Mouse (Mus musculus): ENCODE measurements at regions not wholly inside any gene's neighbourhood (a gene's known extent, or its start where the extent isn't known, plus 50 kb on each side); places are given as distances from the start of the nearest gene placed in this dataset.
A peak's percentile ranks its signal among the peaks of the same experiment; 100 is the strongest.

GRCm38 (mm10) chr4:5379215-5379614 is 586.1 kb upstream of the Impad1 start:
- DNase-seq = no peak

- DNase-seq = no peak
Measured at GRCm38 (mm10) chr4:5358274-5358673, 565.1 kb upstream of the Impad1 start.

- DNase-seq = peak in 1 of 2 experiments; percentile 27
Measured at GRCm38 (mm10) chr4:5346226-5346625, 553.1 kb upstream of the Impad1 start.

DNA sequence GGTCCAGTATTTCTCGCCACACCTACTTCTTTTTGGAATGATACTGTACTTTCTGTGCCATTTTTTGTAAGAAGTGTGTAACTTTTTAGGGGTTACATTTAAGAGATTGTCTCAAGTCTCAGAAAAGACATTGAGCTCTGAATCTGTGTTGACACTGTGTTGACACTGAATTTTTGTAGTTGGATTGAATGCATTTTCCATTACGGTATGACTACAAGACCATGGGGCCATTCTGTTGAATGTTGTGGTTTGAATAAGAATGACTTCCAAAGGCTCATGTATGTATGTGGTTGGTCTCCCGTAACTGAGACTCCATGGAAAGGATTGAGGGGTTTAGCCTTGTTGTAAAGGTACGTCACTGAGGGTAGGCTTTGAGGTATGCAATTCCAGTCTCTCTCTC is 551.6 kb upstream of the Impad1 start:
- no peak for DNase-seq

DNA sequence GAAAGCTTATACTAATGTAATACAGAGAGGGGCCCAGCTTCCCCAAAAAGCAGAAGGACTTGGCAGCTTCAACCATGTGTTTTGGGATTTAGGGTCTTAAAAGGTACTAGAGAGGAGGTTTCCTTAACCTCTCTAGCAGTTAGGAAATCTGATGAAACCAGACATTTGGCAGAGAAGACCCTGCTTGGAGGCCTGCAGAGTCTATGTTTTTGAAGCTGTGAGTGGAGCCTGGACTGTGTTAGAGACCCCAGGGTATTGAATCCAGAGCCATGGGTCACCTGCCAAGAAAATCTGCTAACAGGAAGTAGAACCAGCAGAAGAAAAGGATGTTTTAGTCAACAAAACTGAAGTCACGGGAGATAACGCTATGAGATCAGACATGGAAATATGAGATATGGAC is 551.2 kb upstream of the Impad1 start:
- no peak for DNase-seq

GRCm38 (mm10) chr4:5337158-5337896 is 544.2 kb upstream of the Impad1 start:
- no peak for DNase-seq

- no peak for DNase-seq
Measured at GRCm38 (mm10) chr4:5335030-5335429, 541.9 kb upstream of the Impad1 start.

- no peak for DNase-seq
Measured at GRCm38 (mm10) chr4:5328497-5329194, 535.5 kb upstream of the Impad1 start.

- DNase-seq = no peak
Measured at GRCm38 (mm10) chr4:5327171-5327661, 534.1 kb upstream of the Impad1 start.

DNA sequence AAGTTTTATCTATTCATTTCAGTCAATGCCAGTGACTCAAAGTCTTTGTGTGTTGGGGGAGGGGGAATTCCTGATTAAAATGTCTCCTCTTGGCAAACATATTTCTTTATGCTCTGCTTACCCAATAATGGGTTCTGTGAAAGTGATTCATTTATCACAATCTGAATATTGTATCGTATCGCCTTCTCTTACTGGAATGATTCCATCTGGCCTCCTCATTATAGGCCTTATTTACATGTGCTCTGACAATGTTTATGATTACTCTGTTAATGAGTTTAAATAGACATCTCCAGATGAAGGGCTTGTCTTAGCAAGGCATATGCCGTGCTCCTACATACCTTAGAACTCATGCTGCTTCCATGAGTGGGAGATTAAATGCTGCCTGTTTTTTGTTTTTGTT is 508.3 kb upstream of the Impad1 start:
- DNase-seq = no peak

DNA sequence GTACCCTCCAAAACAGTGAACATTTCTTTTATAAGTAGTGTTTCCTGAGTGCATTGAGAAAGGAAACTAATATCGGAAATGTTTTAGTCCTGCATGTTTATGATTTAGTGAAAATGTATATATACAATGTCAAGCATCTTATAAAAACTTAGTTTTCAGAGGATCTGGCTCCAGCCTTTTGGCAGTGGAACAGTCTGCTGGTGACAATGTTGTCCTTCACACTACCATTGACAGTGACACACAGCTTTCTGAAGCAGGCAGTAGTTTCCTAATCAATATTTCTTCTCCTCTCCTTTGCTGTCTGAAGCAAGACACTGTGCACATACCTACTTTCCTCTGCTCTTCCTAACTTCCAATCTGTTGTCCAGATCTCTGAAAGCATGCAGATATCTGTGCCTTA is 507.9 kb upstream of the Impad1 start:
- DNase-seq = no peak

GRCm38 (mm10) chr4:5299208-5299607 is 506.1 kb upstream of the Impad1 start:
- no peak for DNase-seq

DNA sequence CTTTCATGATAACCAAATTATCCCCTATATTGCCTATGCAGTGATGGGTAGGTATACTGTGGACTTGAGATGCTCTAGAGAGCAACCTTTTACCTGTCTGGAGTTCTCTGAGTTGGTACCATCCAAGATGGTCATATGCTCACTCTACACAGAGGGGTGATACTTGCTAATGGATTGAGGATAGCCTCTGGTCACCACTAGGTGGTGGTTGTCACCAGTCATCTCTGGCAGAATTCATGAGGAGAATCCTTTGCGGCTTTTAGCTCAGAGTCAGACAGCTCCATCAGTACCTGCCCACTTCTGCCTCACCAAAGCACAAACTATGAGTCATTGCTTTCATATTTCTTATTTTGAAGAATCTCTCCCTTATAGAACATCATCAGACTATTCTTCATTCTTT is 500.9 kb upstream of the Impad1 start:
- DNase-seq = no peak

DNA sequence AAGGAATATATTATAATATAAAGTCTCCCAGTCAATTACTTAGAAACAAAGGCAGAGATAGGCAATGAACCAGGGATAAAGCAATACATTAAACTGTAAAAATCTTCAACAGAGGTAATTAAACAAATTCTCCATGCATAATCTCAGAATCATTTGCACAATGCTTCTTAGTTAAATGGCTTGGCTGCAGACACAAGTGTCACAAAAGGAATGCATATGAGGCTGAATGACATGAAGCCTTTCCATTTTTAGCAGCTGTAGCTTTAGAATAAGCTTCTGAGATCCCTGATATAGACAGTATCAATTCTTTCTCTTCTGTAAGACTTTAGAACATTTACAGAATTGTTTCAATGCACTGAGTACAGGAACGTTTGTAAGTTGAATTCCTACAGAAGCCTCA is 483.0 kb upstream of the Impad1 start:
- DNase-seq = no peak

Measured in lung, postnatal 4 days (tissue).